Mouse (Mus musculus): ENCODE results near the gene Pigc.

The Pigc gene

DNA sequence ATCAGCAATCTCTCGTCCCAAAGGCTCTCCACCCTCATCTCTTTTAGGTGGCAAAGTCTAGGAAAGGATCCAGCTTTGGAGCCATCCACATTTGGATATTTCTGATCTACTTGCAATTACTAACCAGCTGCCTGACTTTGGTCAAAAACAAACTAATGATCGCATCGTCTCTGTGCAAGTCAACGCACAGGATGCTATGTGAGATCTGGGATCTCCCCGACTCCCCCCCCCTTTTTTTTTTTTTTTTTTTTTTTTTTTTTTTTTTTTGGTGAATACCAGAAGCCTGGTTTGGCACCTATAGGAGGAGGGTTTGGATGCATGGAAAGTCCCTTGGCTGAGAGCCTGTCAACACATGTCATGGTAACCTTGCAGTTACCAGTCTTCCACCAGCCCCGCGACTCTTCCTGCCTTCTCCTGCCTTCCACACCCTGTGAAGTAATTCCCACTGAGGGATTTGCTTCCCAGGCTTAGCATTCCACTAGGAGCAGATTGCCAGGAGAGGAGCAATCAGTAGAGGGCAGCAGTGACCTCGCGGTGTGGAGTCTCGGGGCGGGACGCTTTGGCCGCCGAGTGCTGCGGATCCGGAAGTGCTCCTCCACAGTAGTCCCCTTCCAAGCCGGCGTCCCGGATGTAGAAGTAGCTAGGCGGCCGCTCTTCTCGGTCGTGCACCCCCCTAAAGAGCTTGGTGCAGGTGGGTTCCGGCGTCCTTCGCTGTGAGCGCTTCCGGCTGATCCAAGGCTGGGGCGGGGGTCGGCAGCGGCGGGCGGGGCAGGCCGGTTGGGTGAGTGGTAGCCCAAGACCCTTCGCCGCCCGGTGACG is at the start of gene Pigc:
Gene Pigc, plus strand, starts transcription at position 598 of the 819 bp plus-strand sequence.
- DNase-seq (ENCODE audit: extremely low spot score, low read depth, low spot score) = peak; percentile 83

- DNase-seq (ENCODE audit: extremely low spot score, low read depth, low spot score) = no peak
Measured at GRCm38 (mm10) chr1:161919594-161919993, 49.4 kb upstream of the Pigc start.

GRCm38 (mm10) chr1:161920475-161921454 is 48.2 kb upstream of the Pigc start:
- no peak for DNase-seq (ENCODE audit: extremely low spot score, low read depth, low spot score)

GRCm38 (mm10) chr1:161921928-161922327 is 47.1 kb upstream of the Pigc start:
- DNase-seq (ENCODE audit: extremely low spot score, low read depth, low spot score) = no peak

- DNase-seq (ENCODE audit: extremely low spot score, low read depth, low spot score) = no peak
Measured at GRCm38 (mm10) chr1:161924321-161924720, 44.7 kb upstream of the Pigc start.

DNA sequence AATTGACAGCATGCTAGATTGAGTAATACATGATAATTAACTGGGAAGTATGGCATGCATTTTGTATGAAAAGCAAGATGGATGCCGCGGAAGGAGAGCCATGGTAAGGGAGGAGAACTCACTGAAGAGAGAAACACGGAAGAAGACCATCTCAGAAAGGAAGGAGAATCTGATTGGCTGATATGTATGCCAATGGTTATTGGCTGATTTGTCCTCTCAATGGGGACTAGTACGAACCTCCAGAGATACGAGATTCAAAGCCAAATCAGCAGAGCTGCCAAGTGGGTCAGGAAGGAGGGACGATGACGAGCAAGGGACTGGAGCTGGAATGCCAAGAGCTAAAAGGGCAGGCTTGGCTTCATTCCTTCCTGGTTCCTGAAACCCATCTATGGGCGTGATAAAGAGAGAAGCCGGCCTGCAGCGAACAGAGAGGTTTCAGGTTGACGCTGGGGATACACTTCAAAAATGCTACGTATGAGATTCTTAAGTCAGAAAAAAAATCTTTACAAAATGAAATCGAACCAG is 43.6 kb upstream of the Pigc start:
- no peak for DNase-seq (ENCODE audit: extremely low spot score, low read depth, low spot score)

DNA sequence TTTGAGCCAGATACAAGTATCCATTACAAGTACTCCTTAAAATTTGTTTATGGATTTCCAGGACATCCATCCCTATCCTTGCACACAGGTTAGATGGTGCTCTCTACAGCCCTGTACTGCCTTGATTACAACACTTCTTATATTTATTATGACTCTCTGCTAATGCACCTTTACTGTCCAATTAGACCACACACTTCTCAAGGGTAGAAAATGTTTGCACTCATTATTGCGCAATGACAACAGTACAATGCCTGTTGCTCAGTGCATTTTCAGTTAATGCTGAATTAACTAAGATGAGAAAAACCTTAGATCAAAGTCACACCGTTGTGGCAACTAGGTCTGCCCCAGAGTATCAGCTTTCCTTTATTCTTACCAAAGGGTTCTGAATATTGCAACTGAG is 41.0 kb upstream of the Pigc start:
- DNase-seq (ENCODE audit: extremely low spot score, low read depth, low spot score) = no peak

- DNase-seq (ENCODE audit: extremely low spot score, low read depth, low spot score) = no peak
Measured at GRCm38 (mm10) chr1:161931313-161931712, 37.7 kb upstream of the Pigc start.

DNA sequence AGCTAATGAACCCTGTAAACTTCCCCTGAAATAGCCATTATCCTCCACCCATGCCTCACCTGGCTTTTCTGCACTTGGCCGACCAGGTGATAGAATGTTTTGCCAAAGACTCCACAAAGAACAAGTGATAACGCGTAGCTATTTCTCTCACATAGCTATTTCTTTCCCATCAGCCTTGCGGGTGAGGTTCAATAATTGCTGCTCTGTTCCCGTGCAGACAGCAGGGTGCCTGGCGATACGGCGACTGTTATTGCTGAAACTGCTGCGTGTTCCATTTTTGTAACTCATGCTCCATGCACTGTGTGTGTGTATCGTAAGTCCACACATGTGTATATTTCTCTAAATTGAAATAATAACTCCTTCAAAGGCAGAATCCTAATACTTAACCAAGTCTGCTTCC is 37.2 kb upstream of the Pigc start:
- DNase-seq (ENCODE audit: extremely low spot score, low read depth, low spot score) = no peak

DNA sequence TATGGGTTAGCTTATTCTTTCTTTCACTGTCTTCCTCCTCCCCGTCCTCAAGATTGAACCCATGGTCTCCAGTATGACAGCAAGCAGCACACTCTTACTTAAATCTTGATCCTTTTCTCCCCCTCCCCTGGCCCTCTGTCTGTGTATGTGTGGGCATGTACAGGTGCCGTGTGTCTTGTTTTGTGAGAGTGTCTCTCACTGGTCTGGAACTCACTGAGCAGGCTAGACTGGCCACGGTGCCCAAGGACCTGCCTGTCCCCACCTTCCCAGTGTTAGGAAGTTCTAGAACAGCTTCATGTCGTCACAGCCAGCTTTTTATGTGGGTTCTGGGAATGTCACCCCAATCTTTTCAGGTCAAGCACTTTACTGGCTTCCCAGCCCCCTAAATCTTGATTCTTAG is 36.7 kb upstream of the Pigc start:
- DNase-seq (ENCODE audit: extremely low spot score, low read depth, low spot score) = no peak

DNA sequence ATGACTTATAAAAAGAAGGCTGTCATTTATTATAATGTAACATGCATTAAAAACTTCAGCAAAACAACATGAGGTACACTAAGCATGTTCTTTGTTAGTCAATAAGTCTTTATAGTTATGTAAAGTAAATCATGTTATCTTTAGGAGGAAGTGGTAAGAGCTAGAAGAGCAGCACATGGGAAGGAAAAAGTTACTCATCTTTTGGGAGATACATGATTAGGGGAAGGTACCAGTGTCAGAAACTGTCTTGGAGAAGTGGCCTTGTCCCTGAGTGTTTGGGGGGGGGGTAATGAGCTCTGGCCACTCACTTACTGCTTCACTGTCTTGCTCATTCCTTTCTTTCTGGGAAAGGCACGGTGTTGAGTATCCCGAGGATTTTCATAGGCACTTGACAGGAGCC is 26.9 kb upstream of the Pigc start:
- DNase-seq (ENCODE audit: extremely low spot score, low read depth, low spot score) = no peak

GRCm38 (mm10) chr1:161951009-161951779 is 17.8 kb upstream of the Pigc start:
- no peak for DNase-seq (ENCODE audit: extremely low spot score, low read depth, low spot score)

DNA sequence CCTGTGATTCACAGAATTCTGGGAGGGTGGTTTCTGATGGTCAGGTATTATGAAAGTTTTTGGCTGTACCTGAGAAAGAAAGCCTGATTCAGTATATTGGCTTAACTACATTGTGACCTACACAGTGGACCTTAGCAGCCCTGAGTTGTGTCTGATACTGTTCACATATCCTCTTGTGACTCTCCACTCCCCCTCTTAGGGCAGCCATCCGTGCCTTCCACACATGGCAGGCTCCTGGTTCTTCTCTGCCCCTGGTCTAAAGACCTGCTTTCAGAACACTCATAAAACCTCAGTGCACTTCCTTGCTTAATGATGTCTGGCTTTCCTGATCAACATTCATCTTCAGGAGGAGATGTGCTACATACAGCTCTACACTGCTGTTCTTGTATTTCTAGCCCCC is 16.4 kb upstream of the Pigc start:
- no peak for DNase-seq (ENCODE audit: extremely low spot score, low read depth, low spot score)

GRCm38 (mm10) chr1:161955846-161956245 is 13.1 kb upstream of the Pigc start:
- DNase-seq (ENCODE audit: extremely low spot score, low read depth, low spot score) = no peak

- no peak for DNase-seq (ENCODE audit: extremely low spot score, low read depth, low spot score)
Measured at GRCm38 (mm10) chr1:161957964-161958950, 10.7 kb upstream of the Pigc start.

GRCm38 (mm10) chr1:161962465-161963377 is 6.3 kb upstream of the Pigc start:
- no peak for DNase-seq (ENCODE audit: extremely low spot score, low read depth, low spot score)

DNA sequence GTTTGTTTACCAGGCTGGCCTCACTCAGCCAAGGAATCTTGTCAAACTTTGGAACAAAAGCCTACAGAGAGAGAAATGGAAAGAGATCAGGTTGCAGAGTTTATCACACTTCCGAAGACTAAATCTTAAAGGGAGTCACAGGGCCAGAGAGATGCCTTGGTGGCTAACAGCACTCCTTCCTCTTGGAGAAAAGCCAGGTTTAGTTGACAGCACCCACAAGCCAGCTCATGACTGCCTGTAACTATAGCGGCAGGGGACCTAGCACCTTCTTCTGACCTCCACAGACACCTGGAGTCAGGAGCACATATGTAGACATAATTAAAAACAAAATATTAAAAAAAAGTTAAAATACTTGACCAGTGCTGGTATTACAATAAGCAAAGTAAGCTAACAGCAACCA is 1.1 kb upstream of the Pigc start:
- no peak for DNase-seq (ENCODE audit: extremely low spot score, low read depth, low spot score)

GRCm38 (mm10) chr1:161970874-161971273 is 1.9 kb downstream of the Pigc start:
- DNase-seq (ENCODE audit: extremely low spot score, low read depth, low spot score) = no peak

- no peak for DNase-seq (ENCODE audit: extremely low spot score, low read depth, low spot score)
Measured at GRCm38 (mm10) chr1:161972233-161972632, 3.2 kb downstream of the Pigc start.

Measured in hindlimb bud, embryonic 11.5 days (tissue).